ENCODE assay signal across 8 mouse cellular contexts in genomic region chr5:20701483-20702421, GRCm38 (mm10).
A peak's percentile ranks its signal among the peaks of the same experiment; 100 is the strongest.
DNase-seq lines count a peak whose midpoint lies in the region; ATAC-seq lines count a peak whose summit lies in the region.

No protein-coding gene starts in this region.

- H3K4me1 ChIP-seq in hindbrain, embryonic 16.5 days (ENCODE audit: control insufficient read depth, insufficient read depth, low read depth, low read length): peaks cover 8% of the 10 kb centered on the region

- H3K9me3 ChIP-seq in hindbrain, embryonic 16.5 days (ENCODE audit: control insufficient read depth, low read length): no peaks in the 10 kb centered on the region

- peak; percentile 77 for DNase-seq in T-cell, adult 2 months (ENCODE audit: low spot score)
- peak; percentile 91 for DNase-seq in cerebellum, postnatal 25 days
- DNase-seq in gastrocnemius, adult 18-20 months (ENCODE audit: low spot score): peak; percentile 89
- peak; percentile 86 to 92 for DNase-seq in left cerebral cortex, adult 18-20 months (ENCODE audit: low spot score in 2 of 2)
- peak; percentile 88 to 93 for DNase-seq in lung, postnatal 4 days
- peak; percentile 94 for DNase-seq in retina, postnatal 1 day
- DNase-seq in thymus, postnatal 4 days: peak; percentile 84

- peak overlapping the region; percentile 91 for H3K9ac ChIP-seq in hindbrain, embryonic 16.5 days (ENCODE audit: low read depth, low read length)

- WGBS in hindbrain, embryonic 16.5 days: 1% methylated on average over 38 of the region's 57 CpGs

- H3K27ac ChIP-seq in hindbrain, embryonic 16.5 days (ENCODE audit: low read depth, low read length): peak overlapping the region; percentile 97

- no peaks in the 10 kb centered on the region for H3K36me3 ChIP-seq in hindbrain, embryonic 16.5 days (ENCODE audit: control insufficient read depth, insufficient read depth, low read length)

- no peaks in the 10 kb centered on the region for H3K27me3 ChIP-seq in hindbrain, embryonic 16.5 days (replicated peaks; ENCODE audit: control insufficient read depth, insufficient read depth, low read length)

- peak overlapping the region; percentile 71 for H3K4me3 ChIP-seq in hindbrain, embryonic 16.5 days (ENCODE audit: low read length)

- peak overlapping the region; percentile 76 for H3K4me2 ChIP-seq in hindbrain, embryonic 16.5 days (ENCODE audit: low read length)

- ATAC-seq in hindbrain, embryonic 16.5 days: peak; percentile 94

Comparison
In these comparisons a context has a peak if more than half of its experiments do, and no peak if none do; other contexts are left out.
1. Peak in every context shown above with its lines: DNase-seq, ATAC-seq, H3K4me3 ChIP-seq and H3K27ac ChIP-seq.